Mouse (Mus musculus) adrenal gland, postnatal 36 days (tissue): ENCODE results near the gene Ttc30a1. TPM values are rescaled to one million over a fixed set of nuclear protein-coding genes. Genes with fewer than 3 reads are reported as not detected.
"Not testable (repeated sequence)": the region's sequence is repeated elsewhere in the genome, so short reads cannot be mapped to it uniquely, and the experiment has no call there.

ENCODE experiments used
- DNase-seq, 2 experiments: peaks; one replicate each; pipeline ENCODE4 v3.0.0; 2021; ENCODE audit warnings: mixed read lengths in 1 of 2
- total RNA-seq, 2 experiments: library from RNA; stranded (reverse); gene quantifications; 2 replicates each; pipeline ENCODE4 v1.2.3; 2021

Ttc30a1 gene
- total RNA-seq, 2 experiments from 2014 or later = 3.0 to 3.4 TPM

GRCm38 (mm10) chr2:75983091-75983490, 1.3 kb upstream of the Ttc30a1 start:
- DNase-seq = no peak

GRCm38 (mm10) chr2:75982626-75983025, 859 bp upstream of the Ttc30a1 start:
- no peak for DNase-seq

DNA sequence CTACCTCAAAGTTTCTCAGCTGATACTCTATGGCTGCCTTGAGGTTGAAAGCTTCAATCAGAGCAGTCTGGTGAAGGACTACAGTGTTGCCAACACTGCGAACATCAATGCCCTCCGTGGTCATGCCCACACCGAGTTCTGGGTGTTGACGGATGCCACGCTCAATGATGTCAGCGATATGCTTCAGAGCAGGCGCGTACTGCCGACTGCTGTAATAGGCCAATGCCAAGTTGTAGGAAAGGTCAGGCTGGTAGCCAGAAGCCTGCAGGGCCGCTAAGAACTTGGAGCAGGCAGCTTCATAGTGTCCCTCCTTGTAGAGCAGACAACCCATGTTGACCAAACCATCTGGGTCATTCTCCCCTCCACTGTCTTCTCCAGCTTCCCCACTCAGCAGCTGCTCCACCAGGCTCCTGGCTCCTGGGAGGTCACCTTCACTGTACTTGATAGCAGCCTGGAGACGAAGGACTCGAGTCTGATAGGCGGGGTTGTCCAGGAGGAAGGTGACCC, 781 bp downstream of the Ttc30a1 start:
- DNase-seq = not testable (repeated sequence)

- peak in 1 of 2 experiments; percentile 43 for DNase-seq
These were observed 3.9 kb downstream of the Ttc30a1 start, which contains the start of gene Ttc30a2 for GRCm38 (mm10) chr2:75977752-75978368. Ttc30a2 (minus strand) TSS chr2:75978170.

DNA sequence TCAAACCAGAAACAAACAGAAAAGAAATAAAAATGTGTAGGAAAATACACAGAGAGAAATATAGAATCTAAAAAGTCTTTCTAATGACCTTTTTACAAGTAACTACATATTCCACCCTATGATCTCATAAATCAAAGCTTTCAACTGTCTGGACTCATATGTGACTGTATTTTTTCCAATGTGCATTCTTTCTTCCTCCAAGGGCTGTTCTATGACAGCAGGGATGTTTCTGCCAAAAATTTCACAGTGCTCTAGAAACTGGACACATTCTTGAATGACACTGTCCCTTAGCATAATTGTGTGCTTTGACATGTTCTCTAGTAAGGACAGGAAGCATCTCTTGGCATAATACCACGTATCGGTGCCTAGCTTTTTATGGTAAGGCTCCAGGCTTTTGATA, 5.7 kb downstream of the Ttc30a1 start:
- DNase-seq = not testable (repeated sequence)

GRCm38 (mm10) chr2:75974131-75974530, 7.6 kb downstream of the Ttc30a1 start:
- no peak for DNase-seq

DNA sequence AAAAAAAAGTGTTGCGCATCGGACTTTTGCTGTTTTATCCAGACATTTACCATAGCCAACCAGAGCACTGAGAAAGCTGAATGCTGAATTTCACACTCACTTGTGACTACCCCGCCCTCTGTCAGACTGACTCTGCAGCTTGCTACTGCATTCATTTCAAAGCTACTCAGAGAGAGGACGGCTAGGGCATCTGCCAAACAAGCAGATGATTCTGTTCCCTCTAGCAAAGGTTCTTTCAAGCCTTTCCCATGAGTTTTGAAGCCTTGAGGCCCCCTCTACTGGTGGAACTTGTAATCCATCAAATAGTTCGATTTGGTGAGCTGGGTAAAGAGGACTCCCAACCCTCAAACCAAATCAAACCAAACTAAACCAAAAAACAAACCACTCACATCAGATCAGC, 16.8 kb downstream of the Ttc30a1 start:
- peak; percentile 64 to 75 for DNase-seq

- DNase-seq = peak; percentile 88
These were observed 17.3 kb downstream of the Ttc30a1 start for GRCm38 (mm10) chr2:75964512-75964911.

DNA sequence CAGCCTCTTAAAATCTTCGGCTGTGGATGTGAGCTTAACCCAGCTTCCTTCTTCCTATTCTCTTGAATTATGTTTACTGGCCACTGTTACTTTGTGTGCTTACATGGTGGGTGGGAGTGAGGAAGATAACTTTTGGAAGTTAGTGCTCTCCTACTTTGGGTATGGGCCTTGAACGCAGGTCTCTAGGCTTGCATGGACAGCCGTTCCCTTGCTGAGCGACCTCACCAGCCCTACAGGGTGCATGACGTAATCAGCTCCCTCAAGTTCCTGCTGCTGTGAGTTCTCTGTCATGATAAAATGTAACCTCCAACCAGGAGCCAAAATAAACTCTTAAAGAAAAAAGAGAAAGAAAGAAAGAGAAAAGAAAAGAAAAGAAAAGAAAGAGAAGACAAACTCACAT, 17.7 kb downstream of the Ttc30a1 start:
- DNase-seq = peak in 1 of 2 experiments; percentile 37

DNA sequence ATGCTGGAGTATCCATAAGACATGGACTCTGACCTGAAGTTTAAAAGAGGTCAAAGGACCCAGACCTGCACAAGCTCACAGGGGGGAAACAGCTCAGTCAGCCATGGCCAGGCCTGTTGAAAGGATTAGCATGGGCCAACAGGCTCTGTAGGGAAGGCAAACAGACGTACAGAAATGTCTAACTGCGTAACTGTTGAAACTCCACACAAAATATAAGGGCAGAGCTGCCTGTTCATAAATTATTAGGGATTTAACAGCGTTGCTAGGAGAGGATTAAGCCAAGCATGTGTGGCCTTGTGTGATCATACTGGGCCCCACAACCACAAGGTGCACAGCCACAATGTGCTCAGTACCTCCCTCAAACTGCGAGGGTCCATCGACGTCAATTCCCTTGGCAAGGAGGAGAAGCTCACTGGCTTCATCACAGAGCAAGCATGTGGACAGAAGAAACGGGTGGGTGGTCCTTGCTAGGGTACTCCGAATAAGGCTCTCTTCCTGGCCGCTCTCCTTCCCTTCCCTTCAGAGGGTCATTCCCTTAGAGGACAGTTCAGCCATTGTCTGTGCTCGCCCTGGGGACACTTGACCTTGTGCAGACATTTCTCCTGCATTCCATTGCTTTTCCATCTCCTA, 18.4 kb downstream of the Ttc30a1 start:
- DNase-seq = no peak

- peak; percentile 79 to 80 for DNase-seq
These were observed 21.1 kb downstream of the Ttc30a1 start for GRCm38 (mm10) chr2:75960366-75961330.

- peak; percentile 29 to 39 for DNase-seq
These were observed 21.9 kb downstream of the Ttc30a1 start for GRCm38 (mm10) chr2:75959850-75960365.

GRCm38 (mm10) chr2:75959183-75959849, 22.5 kb downstream of the Ttc30a1 start:
- peak; percentile 49 to 52 for DNase-seq

DNA sequence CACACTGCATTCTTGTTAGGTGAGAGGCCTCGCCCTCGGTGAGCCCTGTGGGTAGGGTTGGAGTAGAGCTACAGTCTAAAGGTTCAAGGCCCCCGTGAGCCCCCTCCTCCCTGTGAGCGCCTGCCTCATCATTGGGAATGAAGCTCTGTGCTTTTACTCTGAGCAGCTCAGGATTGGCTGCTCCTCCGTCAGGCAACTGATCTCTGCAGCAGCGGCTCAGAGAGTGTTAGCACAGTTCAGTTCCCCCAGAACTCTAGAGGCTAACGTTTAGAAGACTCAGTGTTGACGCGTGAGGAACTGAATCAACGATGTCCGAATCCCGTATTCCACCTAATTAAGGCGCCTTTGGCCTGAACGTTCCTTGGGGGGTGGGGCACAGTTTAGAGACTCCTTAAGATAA, 26.1 kb downstream of the Ttc30a1 start:
- no peak for DNase-seq

DNA sequence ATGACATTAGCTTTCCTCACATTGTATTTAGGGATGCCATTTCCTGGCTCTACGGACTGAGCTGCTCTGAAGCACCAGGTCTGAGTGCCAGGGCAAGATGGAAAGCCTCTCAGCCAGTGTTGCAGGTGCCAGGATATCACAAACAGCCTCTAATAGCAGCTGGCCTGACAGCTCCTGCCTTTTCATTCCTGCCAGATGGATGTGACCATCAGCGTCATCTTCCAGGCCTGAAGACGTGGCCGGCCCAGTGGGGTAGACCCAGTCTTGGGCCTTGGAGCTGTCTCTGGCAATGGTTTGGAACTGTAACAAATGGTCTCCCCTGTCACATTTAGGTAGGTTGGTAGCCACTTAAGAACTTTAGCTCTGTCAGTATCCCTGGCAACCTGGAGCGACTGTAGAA, 28.4 kb downstream of the Ttc30a1 start:
- no peak for DNase-seq

GRCm38 (mm10) chr2:75950685-75951084, 31.1 kb downstream of the Ttc30a1 start:
- no peak for DNase-seq

- DNase-seq = peak; percentile 81 to 84
These were observed 43.4 kb downstream of the Ttc30a1 start, which contains the start of gene Ttc30b for GRCm38 (mm10) chr2:75938117-75939063. Ttc30b (minus strand) TSS chr2:75938585.

DNA sequence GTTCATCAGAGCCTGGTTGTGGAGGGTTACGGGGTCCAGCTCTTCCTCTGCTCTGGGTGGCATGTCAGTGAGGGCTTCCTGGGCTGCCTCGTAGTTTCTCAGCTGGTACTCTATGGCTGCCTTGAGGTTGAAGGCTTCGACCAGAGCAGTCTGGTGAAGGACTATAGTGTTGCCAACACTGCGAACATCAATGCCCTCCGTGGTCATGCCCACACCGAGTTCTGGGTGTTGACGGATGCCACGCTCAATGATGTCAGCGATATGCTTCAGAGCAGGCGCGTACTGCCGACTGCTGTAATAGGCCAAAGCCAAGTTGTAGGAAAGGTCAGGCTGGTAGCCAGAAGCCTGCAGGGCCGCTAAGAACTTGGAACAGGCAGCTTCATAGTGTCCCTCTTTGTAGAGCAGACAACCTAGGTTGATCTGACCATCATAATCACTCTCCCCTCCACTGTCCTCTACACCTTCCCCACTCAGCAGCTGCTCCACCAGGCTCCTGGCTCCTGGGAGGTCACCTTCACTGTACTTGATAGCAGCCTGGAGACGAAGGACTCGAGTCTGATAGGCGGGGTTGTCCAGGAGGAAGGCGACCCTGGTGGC, 44.1 kb downstream of the Ttc30a1 start:
- peak in 1 of 2 experiments; percentile 15 for DNase-seq

DNA sequence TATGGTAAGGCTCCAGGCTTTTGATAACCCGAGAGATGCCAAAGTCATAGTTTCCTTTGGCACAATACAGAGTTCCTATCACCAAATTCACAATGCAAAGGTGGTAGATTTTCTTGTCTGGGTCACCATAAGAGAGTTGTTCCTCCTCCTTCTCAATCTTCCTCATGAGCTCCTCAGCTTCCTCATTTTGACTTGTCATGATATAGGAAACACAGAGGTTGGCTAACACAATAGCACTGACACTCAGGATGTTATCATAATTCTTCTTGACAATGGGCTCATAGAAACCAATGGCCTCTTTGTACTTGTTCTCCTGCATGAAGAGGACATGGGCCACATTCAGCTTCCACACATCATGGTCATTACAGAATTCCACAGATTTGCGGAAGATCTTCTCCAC, 45.1 kb downstream of the Ttc30a1 start:
- not testable (repeated sequence) for DNase-seq

DNA sequence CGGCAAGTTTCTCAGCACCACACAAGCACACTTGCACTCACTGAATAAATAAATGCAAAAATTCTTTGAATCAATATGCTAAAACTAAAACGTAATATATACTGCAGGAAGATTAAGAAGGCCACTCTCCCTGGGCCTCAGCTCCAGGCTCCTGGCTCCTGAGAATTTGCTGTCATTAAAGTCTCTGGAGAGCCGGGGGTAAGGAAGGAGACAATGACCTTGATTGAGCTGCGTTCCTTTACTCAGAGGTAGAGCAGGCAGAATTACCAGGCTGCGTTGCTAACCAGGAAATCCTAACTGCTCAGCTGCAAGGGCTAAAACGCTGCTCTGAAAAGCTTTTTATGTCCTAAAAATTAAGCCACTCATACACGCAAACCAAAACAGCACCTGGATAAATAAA, 48.2 kb downstream of the Ttc30a1 start:
- peak in 1 of 2 experiments; percentile 5 for DNase-seq
